Mouse (Mus musculus): ENCODE data around the gene Mcf2l.

Mcf2l gene

DNA sequence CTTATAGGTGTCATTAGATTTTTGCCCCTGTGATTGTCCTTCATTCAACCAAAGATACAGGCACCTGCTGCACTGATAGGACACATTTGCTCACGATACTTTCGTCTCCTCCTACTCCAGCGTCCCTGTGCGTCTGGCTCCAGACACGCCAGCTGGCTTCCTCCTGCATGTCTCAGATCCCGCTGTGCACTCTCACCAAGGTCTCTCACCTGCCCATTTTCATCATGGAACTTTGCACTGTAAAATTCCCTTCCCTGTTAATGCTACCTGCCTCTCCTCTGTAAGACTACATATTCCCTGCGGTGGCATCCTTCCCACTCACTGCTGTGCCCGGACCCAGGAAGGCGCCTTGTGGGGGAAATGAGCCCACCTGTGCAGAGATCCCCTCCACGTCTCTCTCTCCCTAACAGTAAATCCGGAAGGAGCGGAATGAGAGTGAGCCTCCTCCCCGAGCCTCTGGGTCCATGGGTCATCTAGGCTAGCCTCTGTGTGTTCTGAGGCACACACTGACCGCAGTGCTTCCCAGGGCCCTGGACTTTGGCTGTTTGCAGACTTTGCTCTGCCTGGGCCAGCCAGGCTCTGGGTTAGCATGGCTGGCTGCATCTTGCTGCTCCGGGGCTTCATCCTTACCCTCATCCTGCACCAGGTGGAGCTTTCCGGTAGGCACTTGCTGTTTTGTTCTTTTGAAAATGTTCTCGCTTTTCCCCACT is 187.0 kb downstream of the Mcf2l start, which contains the start of gene Proz:
TSS of gene Proz (plus strand) at position 474 of the 710 bp plus-strand sequence.
- in situ Hi-C loops (cut with MseI, MboI), result no loop called here

DNA sequence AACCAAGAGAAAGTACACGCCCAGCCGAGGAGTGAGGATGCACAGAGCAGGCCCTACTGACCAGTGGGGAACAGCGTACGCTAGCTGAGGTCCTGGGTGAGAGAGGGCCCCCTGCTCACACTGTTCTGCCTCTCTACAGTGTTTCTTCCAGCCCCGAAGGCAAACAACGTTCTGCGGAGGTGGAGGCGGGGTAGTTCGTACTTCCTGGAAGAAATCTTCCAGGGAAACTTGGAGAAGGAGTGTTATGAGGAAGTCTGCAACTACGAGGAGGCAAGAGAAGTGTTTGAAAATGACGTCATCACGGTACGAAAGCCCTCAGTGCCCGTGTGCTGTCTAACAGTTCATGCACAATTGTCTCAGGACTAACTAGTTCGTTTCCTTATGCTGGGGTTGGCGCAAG is 189.5 kb downstream of the Mcf2l start:
- in situ Hi-C loops (cut with MseI, MboI), result no loop called here
